Mouse (Mus musculus): ENCODE data around the gene Mbnl2. TPM values are rescaled to one million over a fixed set of nuclear protein-coding genes. Genes with fewer than 3 reads are reported as not detected.

The Mbnl2 gene
- polyA plus RNA-seq, 1 experiment: 61.8 TPM

- no peaks in the 10 kb centered on the region for H3K4me1 ChIP-seq (ENCODE audit: control insufficient read depth, insufficient read depth, low read length)
- 0 out of 2 replicates have a peak, but pooled peaks have one; percentile 21 for TF ChIP-seq EP300 (IDR thresholded peaks at IDR 0.05; ENCODE audit: insufficient read depth, low read depth, low read length)
- no peak for TF ChIP-seq CTCF (IDR thresholded peaks at IDR 0.05; ENCODE audit: low read depth, low read length)
- H3K4me3 ChIP-seq (ENCODE audit: low read depth, low read length): peak overlapping the region; percentile 53
- H3K27me3 ChIP-seq (ENCODE audit: control insufficient read depth, insufficient read depth, low read length, poor library complexity, severe bottlenecking): no peaks in the 10 kb centered on the region
- no peaks in the 10 kb centered on the region for H3K36me3 ChIP-seq (ENCODE audit: control insufficient read depth, insufficient read depth, low read length, poor library complexity, severe bottlenecking)
- H3K9ac ChIP-seq (ENCODE audit: low read depth, poor library complexity, severe bottlenecking): peak overlapping the region; percentile 14; the same call in 1 of the 2 replicates
- no peaks in the 10 kb centered on the region for H3K9me3 ChIP-seq (replicated peaks; ENCODE audit: control insufficient read depth, insufficient read depth, low read length, poor library complexity, severe bottlenecking)
- H3K27ac ChIP-seq (ENCODE audit: insufficient read depth, low read length): no peak overlapping the region
Observed at GRCm38 (mm10) chr14:120388818-120389691, 113.6 kb downstream of the Mbnl2 start.

- TF ChIP-seq CTCF (IDR thresholded peaks at IDR 0.05; ENCODE audit: low read depth, low read length) (peak; percentile 55), POLR2A (IDR thresholded peaks at IDR 0.05; ENCODE audit: insufficient read depth, low read length) (no peak)
- Histone ChIP-seq H3K4me1 (ENCODE audit: control insufficient read depth, insufficient read depth, low read length) (no peaks in the 10 kb centered on the region), H3K9ac (ENCODE audit: low read depth, poor library complexity, severe bottlenecking) (no peak overlapping the region), H3K36me3 (ENCODE audit: control insufficient read depth, insufficient read depth, low read length, poor library complexity, severe bottlenecking) (no peaks in the 10 kb centered on the region; the same call in 1 of the 2 replicates), H3K4me3 (ENCODE audit: low read depth, low read length) (no peak overlapping the region), H3K9me3 (replicated peaks; ENCODE audit: control insufficient read depth, insufficient read depth, low read length, poor library complexity, severe bottlenecking) (no peaks in the 10 kb centered on the region), H3K27me3 (ENCODE audit: control insufficient read depth, insufficient read depth, low read length, poor library complexity, severe bottlenecking) (no peaks in the 10 kb centered on the region), H3K27ac (ENCODE audit: insufficient read depth, low read length) (no peak overlapping the region)
Observed at GRCm38 (mm10) chr14:120390231-120390944, 114.9 kb downstream of the Mbnl2 start.

GRCm38 (mm10) chr14:120391701-120392100 lies 116.2 kb downstream of the Mbnl2 start:
- Histone ChIP-seq H3K36me3 (ENCODE audit: control insufficient read depth, insufficient read depth, low read length, poor library complexity, severe bottlenecking) (no peaks in the 10 kb centered on the region; the same call in 1 of the 2 replicates), H3K9me3 (replicated peaks; ENCODE audit: control insufficient read depth, insufficient read depth, low read length, poor library complexity, severe bottlenecking) (no peaks in the 10 kb centered on the region), H3K9ac (ENCODE audit: low read depth, poor library complexity, severe bottlenecking) (no peak overlapping the region), H3K27ac (ENCODE audit: insufficient read depth, low read length) (no peak overlapping the region), H3K4me3 (ENCODE audit: low read depth, low read length) (no peak overlapping the region), H3K4me1 (ENCODE audit: control insufficient read depth, insufficient read depth, low read length) (peaks cover 2% of the 10 kb centered on the region), H3K27me3 (ENCODE audit: control insufficient read depth, insufficient read depth, low read length, poor library complexity, severe bottlenecking) (no peaks in the 10 kb centered on the region)
- no peak for TF ChIP-seq EP300 (IDR thresholded peaks at IDR 0.05; ENCODE audit: insufficient read depth, low read depth, low read length)
- TF ChIP-seq CTCF (IDR thresholded peaks at IDR 0.05; ENCODE audit: low read depth, low read length): no peak
- TF ChIP-seq POLR2A (IDR thresholded peaks at IDR 0.05; ENCODE audit: insufficient read depth, low read length): no peak

GRCm38 (mm10) chr14:120392441-120392840 lies 117.0 kb downstream of the Mbnl2 start:
- no peaks in the 10 kb centered on the region; the same call in 1 of the 2 replicates for H3K36me3 ChIP-seq (ENCODE audit: control insufficient read depth, insufficient read depth, low read length, poor library complexity, severe bottlenecking)
- no peaks in the 10 kb centered on the region for H3K9me3 ChIP-seq (replicated peaks; ENCODE audit: control insufficient read depth, insufficient read depth, low read length, poor library complexity, severe bottlenecking)
- H3K9ac ChIP-seq (ENCODE audit: low read depth, poor library complexity, severe bottlenecking): no peak overlapping the region
- H3K27ac ChIP-seq (ENCODE audit: insufficient read depth, low read length): no peak overlapping the region
- H3K4me1 ChIP-seq (ENCODE audit: control insufficient read depth, insufficient read depth, low read length): peaks cover 2% of the 10 kb centered on the region
- no peak overlapping the region for H3K4me3 ChIP-seq (ENCODE audit: low read depth, low read length)
- H3K27me3 ChIP-seq (ENCODE audit: control insufficient read depth, insufficient read depth, low read length, poor library complexity, severe bottlenecking): no peaks in the 10 kb centered on the region
- no peak for TF ChIP-seq EP300 (IDR thresholded peaks at IDR 0.05; ENCODE audit: insufficient read depth, low read depth, low read length)

- Histone ChIP-seq H3K36me3 (ENCODE audit: control insufficient read depth, insufficient read depth, low read length, poor library complexity, severe bottlenecking) (no peaks in the 10 kb centered on the region; the same call in 1 of the 2 replicates), H3K4me3 (ENCODE audit: low read depth, low read length) (no peak overlapping the region), H3K27ac (ENCODE audit: insufficient read depth, low read length) (no peak overlapping the region), H3K27me3 (ENCODE audit: control insufficient read depth, insufficient read depth, low read length, poor library complexity, severe bottlenecking) (no peaks in the 10 kb centered on the region), H3K4me1 (ENCODE audit: control insufficient read depth, insufficient read depth, low read length) (peaks cover 2% of the 10 kb centered on the region), H3K9ac (ENCODE audit: low read depth, poor library complexity, severe bottlenecking) (no peak overlapping the region), H3K9me3 (replicated peaks; ENCODE audit: control insufficient read depth, insufficient read depth, low read length, poor library complexity, severe bottlenecking) (no peaks in the 10 kb centered on the region)
- TF ChIP-seq CTCF (IDR thresholded peaks at IDR 0.05; ENCODE audit: low read depth, low read length): no peak
- TF ChIP-seq EP300 (IDR thresholded peaks at IDR 0.05; ENCODE audit: insufficient read depth, low read depth, low read length): no peak
- TF ChIP-seq POLR2A (IDR thresholded peaks at IDR 0.05; ENCODE audit: insufficient read depth, low read length): no peak
Observed at GRCm38 (mm10) chr14:120393441-120393840, 118.0 kb downstream of the Mbnl2 start.

- Histone ChIP-seq H3K4me3 (ENCODE audit: low read depth, low read length) (no peak overlapping the region), H3K27me3 (ENCODE audit: control insufficient read depth, insufficient read depth, low read length, poor library complexity, severe bottlenecking) (no peaks in the 10 kb centered on the region), H3K4me1 (ENCODE audit: control insufficient read depth, insufficient read depth, low read length) (peaks cover 2% of the 10 kb centered on the region), H3K27ac (ENCODE audit: insufficient read depth, low read length) (peak overlapping the region; percentile 83; the same call in 1 of the 2 replicates), H3K9ac (ENCODE audit: low read depth, poor library complexity, severe bottlenecking) (no peak overlapping the region), H3K9me3 (replicated peaks; ENCODE audit: control insufficient read depth, insufficient read depth, low read length, poor library complexity, severe bottlenecking) (no peaks in the 10 kb centered on the region), H3K36me3 (ENCODE audit: control insufficient read depth, insufficient read depth, low read length, poor library complexity, severe bottlenecking) (no peaks in the 10 kb centered on the region; the same call in 1 of the 2 replicates)
- TF ChIP-seq POLR2A (IDR thresholded peaks at IDR 0.05; ENCODE audit: insufficient read depth, low read length) (no peak), CTCF (IDR thresholded peaks at IDR 0.05; ENCODE audit: low read depth, low read length) (no peak), EP300 (IDR thresholded peaks at IDR 0.05; ENCODE audit: insufficient read depth, low read depth, low read length) (no peak)
Observed at GRCm38 (mm10) chr14:120394216-120394615, 118.7 kb downstream of the Mbnl2 start.

Measured in ES-Bruce4 (cell line).